Mouse (Mus musculus) intestine, postnatal 0 days (tissue): Measurements from ENCODE around the gene Alkbh6. TPM values are rescaled to one million over a fixed set of nuclear protein-coding genes. Genes with fewer than 3 reads are reported as not detected.

Experiments used
- ATAC-seq: fragments of 200-750 bp; cut with Nextera tagmentation; 2 replicates; pipeline ENCODE4 v1.8.0; 2017; ENCODE audit warnings: mild to moderate bottlenecking, moderate TSS enrichment, moderate library complexity
- H3K27ac ChIP-seq: fragments of 300-500 bp; sonication (generic); 2 replicates; pipeline ENCODE4 v1.5.1; 2014; ENCODE audit warnings: mild to moderate bottlenecking, low read depth, low read length, moderate library complexity
- H3K27me3 ChIP-seq: fragments of 300-500 bp; sonication (generic); replicated peaks from 2 replicates; pipeline ENCODE4 v1.6.1; 2014; ENCODE audit warnings: low read length, mixed read lengths; ENCODE audit not compliant: control insufficient read depth, insufficient read depth
- H3K36me3 ChIP-seq: fragments of 300-500 bp; sonication (generic); 2 replicates; pipeline ENCODE4 v1.6.1; 2014; ENCODE audit warnings: mild to moderate bottlenecking, moderate library complexity; ENCODE audit not compliant: control insufficient read depth, insufficient read depth
- H3K4me1 ChIP-seq: fragments of 300-500 bp; sonication (generic); replicated peaks from 2 replicates; pipeline ENCODE4 v1.6.1; 2014; ENCODE audit warnings: antibody characterized with exemption, low read length, mixed read lengths; ENCODE audit not compliant: control insufficient read depth, insufficient read depth
- H3K4me2 ChIP-seq: fragments of 300-500 bp; sonication (generic); replicated peaks from 2 replicates; pipeline ENCODE4 v1.6.1; 2014; ENCODE audit warnings: low read depth, mild to moderate bottlenecking, moderate library complexity
- H3K4me3 ChIP-seq: fragments of 300-500 bp; sonication (generic); 2 replicates; pipeline ENCODE4 v1.5.1; 2014; ENCODE audit warnings: low read depth, low read length
- H3K9ac ChIP-seq: fragments of 300-500 bp; sonication (generic); 2 replicates; pipeline ENCODE4 v1.6.1; 2014; ENCODE audit warnings: mild to moderate bottlenecking, low read depth, low read length
- H3K9me3 ChIP-seq: fragments of 300-500 bp; sonication (generic); 2 replicates; pipeline ENCODE4 v1.6.1; 2016; ENCODE audit warnings: mixed run types; ENCODE audit not compliant: control insufficient read depth
- CTCF ChIP-seq: sonication (generic); IDR thresholded peaks from 2 replicates; pipeline ENCODE4 v1.5.1; 2016; ENCODE audit warnings: low read depth, mild to moderate bottlenecking, control low read depth, antibody characterized with exemption, moderate library complexity
- WGBS: fragments of 180-500 bp; shearing (Covaris S2); extraction: QIAGEN DNeasy Blood & Tissue Kit; methylation state at CpG from one replicate; pipeline ENCODE4 v1.1.7; 2014; 5-methylcytosine and 5-hydroxymethylcytosine counted together
- polyA plus RNA-seq: library from polyadenylated mRNA; unstranded; fragments of >200 nt; fragmentation: Nextera tagmentation; extraction: Ambion mirVana; gene quantifications from 2 replicates; pipeline ENCODE4 v1.2.1, GENCODE M21; 2015

Alkbh6 gene
- polyA plus RNA-seq, 1 experiment from 2014 or later, result 58.2 TPM

DNA sequence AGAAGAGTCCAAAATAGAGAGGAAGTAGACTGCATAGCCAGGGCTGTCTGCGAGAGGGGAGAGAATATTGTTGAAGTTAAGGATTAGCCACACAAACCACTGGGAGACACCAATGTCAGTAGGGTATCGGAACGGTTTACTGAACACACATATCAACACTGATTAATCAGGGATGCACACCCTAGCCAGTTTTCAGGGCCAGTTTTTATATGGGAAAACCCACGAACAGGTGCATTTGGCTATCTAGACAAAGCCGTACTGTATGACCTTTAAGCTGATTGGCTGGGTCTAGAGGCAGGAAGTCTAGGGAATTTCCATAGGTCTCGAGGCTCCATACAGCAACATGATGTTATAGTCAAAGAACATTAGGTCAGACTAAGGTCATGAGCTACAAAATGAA lies 14.3 kb downstream of the Alkbh6 start:
- peak overlapping the region; percentile 90 for H3K27ac ChIP-seq
- H3K4me2 ChIP-seq, result peak overlapping the region; percentile 96
- peak overlapping the region; percentile 46; the same call in 1 of the 2 replicates for H3K9ac ChIP-seq
- peak overlapping the region; percentile 76 for H3K4me3 ChIP-seq
- 14% methylated on average over 6 of the region's 6 CpGs for WGBS
- H3K9me3 ChIP-seq, result no peaks in the 10 kb centered on the region
- H3K36me3 ChIP-seq, result no peaks in the 10 kb centered on the region
- no peaks in the 10 kb centered on the region; the same call in 1 of the 2 replicates for H3K4me1 ChIP-seq
- no peak for TF ChIP-seq CTCF
- no peaks in the 10 kb centered on the region for H3K27me3 ChIP-seq
- peak; percentile 63 for ATAC-seq

GRCm38 (mm10) chr7:30323795-30324194 lies 15.3 kb downstream of the Alkbh6 start, which contains the start of gene Sdhaf1:
Sdhaf1 (minus strand) TSS chr7:30323895.
- WGBS, result 83% methylated on average over 3 of the region's 3 CpGs
- Histone ChIP-seq H3K9ac (peak within 1 kb of the TSS; percentile 46; the same call in 1 of the 2 replicates), H3K36me3 (no peaks in the 10 kb centered on the region), H3K9me3 (no peaks in the 10 kb centered on the region), H3K4me3 (peak within 1 kb of the TSS; percentile 76), H3K27me3 (no peaks in the 10 kb centered on the region), H3K4me1 (no peaks in the 10 kb centered on the region; the same call in 1 of the 2 replicates), H3K27ac (peak within 1 kb of the TSS; percentile 90), H3K4me2 (peak within 1 kb of the TSS; percentile 96)
- TF ChIP-seq CTCF, result no peak
- no peak for ATAC-seq

GRCm38 (mm10) chr7:30324300-30324944 lies 15.9 kb downstream of the Alkbh6 start:
- no peak overlapping the region for H3K4me3 ChIP-seq
- no peaks in the 10 kb centered on the region for H3K36me3 ChIP-seq
- WGBS, result 90% methylated on average over 5 of the region's 5 CpGs
- no peak for TF ChIP-seq CTCF
- H3K9me3 ChIP-seq, result no peaks in the 10 kb centered on the region
- no peak overlapping the region for H3K27ac ChIP-seq
- H3K27me3 ChIP-seq, result no peaks in the 10 kb centered on the region
- ATAC-seq, result no peak
- H3K4me2 ChIP-seq, result no peak overlapping the region
- no peaks in the 10 kb centered on the region; the same call in 1 of the 2 replicates for H3K4me1 ChIP-seq
- no peak overlapping the region for H3K9ac ChIP-seq

DNA sequence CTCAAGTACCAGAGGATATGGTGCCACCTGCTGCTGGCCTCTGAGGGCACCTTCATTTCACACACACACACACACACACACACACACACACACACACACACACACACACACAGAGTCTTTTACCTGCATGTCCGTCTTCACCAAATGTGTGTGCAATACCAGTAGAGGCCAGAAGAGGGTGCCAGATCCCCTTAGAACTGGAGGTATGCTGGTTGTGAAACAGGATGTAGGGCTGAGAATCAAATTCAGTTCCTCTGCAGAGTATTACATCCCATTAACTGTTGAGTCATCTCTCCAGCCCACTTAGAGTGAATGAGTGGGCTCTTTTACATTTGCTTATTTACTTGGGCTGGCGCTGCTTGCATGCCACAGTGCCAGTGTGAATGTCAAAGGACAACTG lies 16.8 kb downstream of the Alkbh6 start:
- peak; percentile 79 for TF ChIP-seq CTCF
- no peak overlapping the region for H3K4me3 ChIP-seq
- no peaks in the 10 kb centered on the region for H3K36me3 ChIP-seq
- no peak overlapping the region for H3K27ac ChIP-seq
- no peak overlapping the region for H3K4me2 ChIP-seq
- WGBS, result 45% methylated on average over 2 of the region's 2 CpGs
- no peaks in the 10 kb centered on the region for H3K9me3 ChIP-seq
- H3K4me1 ChIP-seq, result no peaks in the 10 kb centered on the region; the same call in 1 of the 2 replicates
- no peak overlapping the region for H3K9ac ChIP-seq
- ATAC-seq, result no peak
- H3K27me3 ChIP-seq, result no peaks in the 10 kb centered on the region

GRCm38 (mm10) chr7:30326427-30326826 lies 17.9 kb downstream of the Alkbh6 start:
- no peak for ATAC-seq
- Histone ChIP-seq H3K9me3 (no peaks in the 10 kb centered on the region), H3K27ac (no peak overlapping the region), H3K9ac (no peak overlapping the region), H3K4me2 (no peak overlapping the region), H3K27me3 (peaks cover 7% of the 10 kb centered on the region; the same call in 1 of the 2 replicates), H3K4me1 (no peaks in the 10 kb centered on the region; the same call in 1 of the 2 replicates), H3K36me3 (no peaks in the 10 kb centered on the region), H3K4me3 (no peak overlapping the region)
- TF ChIP-seq CTCF, result no peak

- Histone ChIP-seq H3K4me3 (no peak overlapping the region), H3K27ac (no peak overlapping the region), H3K9me3 (no peaks in the 10 kb centered on the region), H3K4me1 (no peaks in the 10 kb centered on the region; the same call in 1 of the 2 replicates), H3K4me2 (no peak overlapping the region), H3K27me3 (peaks cover 11% of the 10 kb centered on the region; the same call in 1 of the 2 replicates), H3K36me3 (no peaks in the 10 kb centered on the region), H3K9ac (no peak overlapping the region)
- 63% methylated on average over 15 of the region's 15 CpGs for WGBS
- no peak for TF ChIP-seq CTCF
- ATAC-seq, result no peak
Observed at GRCm38 (mm10) chr7:30327140-30327539, 18.6 kb downstream of the Alkbh6 start.
